Mouse (Mus musculus) mesoderm, embryonic 11.5 days (tissue): ENCODE results near the gene Vmn1r185.
"Not testable (repeated sequence)": the region's sequence is repeated elsewhere in the genome, so short reads cannot be mapped to it uniquely, and the experiment has no call there.

ENCODE experiments used
- DNase-seq: peaks from one replicate; pipeline ENCODE4 v3.0.0-alpha.2; 2012; ENCODE audit warnings: low read depth, low spot score

Vmn1r185 gene

GRCm38 (mm10) chr7:26618364-26618763 lies at the start of gene Vmn1r185:
Vmn1r185 (minus strand) TSS chr7:26618464.
- DNase-seq = not testable (repeated sequence)

GRCm38 (mm10) chr7:26667466-26667865 lies 49.2 kb upstream of the Vmn1r185 start:
- not testable (repeated sequence) for DNase-seq

GRCm38 (mm10) chr7:26666011-26666410 lies 47.7 kb upstream of the Vmn1r185 start:
- no peak for DNase-seq

- no peak for DNase-seq
Observed at GRCm38 (mm10) chr7:26589774-26590173, 28.5 kb downstream of the Vmn1r185 start.

- no peak for DNase-seq
Observed at GRCm38 (mm10) chr7:26589077-26589476, 29.2 kb downstream of the Vmn1r185 start.
